Mouse (Mus musculus) testis, adult 2 months (tissue): Measurements from ENCODE around the gene Cdc20b. TPM values are rescaled to one million over a fixed set of nuclear protein-coding genes. Genes with fewer than 3 reads are reported as not detected.
A peak's percentile ranks its signal among the peaks of the same experiment; 100 is the strongest.

ENCODE experiments used
- H3K27ac ChIP-seq: fragments of 200-500 bp; 2 replicates; pipeline ENCODE4 v1.5.1; 2012; ENCODE audit warnings: low read depth, low read length; ENCODE audit not compliant: control insufficient read depth, insufficient read depth
- H3K27me3 ChIP-seq: fragments of 200-500 bp; 2 replicates; pipeline ENCODE4 v1.6.1; 2012; ENCODE audit warnings: mild to moderate bottlenecking, low read length, moderate library complexity; ENCODE audit not compliant: control insufficient read depth, insufficient read depth
- H3K36me3 ChIP-seq: fragments of 200-500 bp; 2 replicates; pipeline ENCODE4 v1.6.1; 2012; ENCODE audit warnings: mild to moderate bottlenecking, low read length; ENCODE audit not compliant: control insufficient read depth, insufficient read depth
- H3K4me1 ChIP-seq: fragments of 200-500 bp; 2 replicates; pipeline ENCODE4 v1.6.1; 2012; ENCODE audit warnings: low read length; ENCODE audit not compliant: control insufficient read depth, insufficient read depth
- H3K4me3 ChIP-seq: fragments of 200-500 bp; 2 replicates; pipeline ENCODE4 v1.5.1; 2012; ENCODE audit warnings: low read depth, mild to moderate bottlenecking, low read length, moderate library complexity, mixed read lengths; ENCODE audit not compliant: control insufficient read depth
- CTCF ChIP-seq: fragments of 200-500 bp; IDR thresholded peaks from 2 replicates; pipeline ENCODE4 v1.5.1; 2012; ENCODE audit warnings: low read depth, mild to moderate bottlenecking, inconsistent platforms, low read length, moderate library complexity; ENCODE audit not compliant: control insufficient read depth, insufficient read depth, insufficient replicate concordance
- POLR2A ChIP-seq: fragments of 200-500 bp; IDR thresholded peaks from 2 replicates; pipeline ENCODE4 v1.6.1; 2012; ENCODE audit warnings: low read depth, mild to moderate bottlenecking, inconsistent platforms, low read length, moderate library complexity; ENCODE audit not compliant: control insufficient read depth
- polyA plus RNA-seq: library from polyadenylated mRNA; depleted of rRNA; stranded (reverse); fragments of >200 nt; gene quantifications from 2 replicates; pipeline ENCODE4 v1.2.3, GENCODE M21; 2012; rRNA removed

Cdc20b gene
- polyA plus RNA-seq, 1 experiment = 15.4 TPM

GRCm38 (mm10) chr13:113104759-113105158 lies 69.8 kb downstream of the Cdc20b start:
- peaks cover 3% of the 10 kb centered on the region; the same call in 1 of the 2 replicates for H3K4me1 ChIP-seq
- TF ChIP-seq POLR2A (no peak), CTCF (no peak)
- no peak overlapping the region for H3K4me3 ChIP-seq
- H3K27ac ChIP-seq = no peak overlapping the region
- H3K36me3 ChIP-seq = no peaks in the 10 kb centered on the region
- no peaks in the 10 kb centered on the region for H3K27me3 ChIP-seq

GRCm38 (mm10) chr13:113118977-113119376 lies 84.1 kb downstream of the Cdc20b start:
- no peaks in the 10 kb centered on the region for H3K36me3 ChIP-seq
- TF ChIP-seq CTCF (no peak), POLR2A (no peak)
- H3K4me3 ChIP-seq = no peak overlapping the region
- peaks cover 2% of the 10 kb centered on the region; the same call in 1 of the 2 replicates for H3K4me1 ChIP-seq
- no peak overlapping the region for H3K27ac ChIP-seq
- no peaks in the 10 kb centered on the region for H3K27me3 ChIP-seq

GRCm38 (mm10) chr13:113120324-113121237 lies 85.7 kb downstream of the Cdc20b start:
- no peak overlapping the region for H3K27ac ChIP-seq
- no peak overlapping the region for H3K4me3 ChIP-seq
- no peaks in the 10 kb centered on the region for H3K36me3 ChIP-seq
- TF ChIP-seq CTCF (no peak), POLR2A (no peak)
- no peaks in the 10 kb centered on the region for H3K27me3 ChIP-seq
- peaks cover 2% of the 10 kb centered on the region; the same call in 1 of the 2 replicates for H3K4me1 ChIP-seq

- Histone ChIP-seq H3K27ac (no peak overlapping the region), H3K4me3 (peak overlapping the region; percentile 20; the same call in 1 of the 2 replicates), H3K36me3 (no peaks in the 10 kb centered on the region), H3K27me3 (no peaks in the 10 kb centered on the region), H3K4me1 (peaks cover 2% of the 10 kb centered on the region; the same call in 1 of the 2 replicates)
- no peak for TF ChIP-seq CTCF
These were observed 86.4 kb downstream of the Cdc20b start for GRCm38 (mm10) chr13:113121326-113121725.

GRCm38 (mm10) chr13:113129974-113130373 lies 95.1 kb downstream of the Cdc20b start:
- Histone ChIP-seq H3K4me1 (no peaks in the 10 kb centered on the region), H3K36me3 (no peaks in the 10 kb centered on the region), H3K27ac (no peak overlapping the region), H3K27me3 (no peaks in the 10 kb centered on the region), H3K4me3 (no peak overlapping the region)
- no peak for TF ChIP-seq POLR2A
- no peak for TF ChIP-seq CTCF

GRCm38 (mm10) chr13:113139597-113139996 lies 104.7 kb downstream of the Cdc20b start:
- Histone ChIP-seq H3K27me3 (no peaks in the 10 kb centered on the region), H3K4me1 (peaks cover 5% of the 10 kb centered on the region; the same call in 1 of the 2 replicates), H3K4me3 (no peak overlapping the region), H3K36me3 (no peaks in the 10 kb centered on the region), H3K27ac (no peak overlapping the region)
- TF ChIP-seq POLR2A (no peak), CTCF (no peak)

Other genes with a start within 250 kb of the Cdc20b start
- 104 and 115 TPM in 2 replicates for gene Plpp1, start 234.3 kb upstream of the Cdc20b start, polyA plus RNA-seq
- 20.3 and 29.2 TPM in 2 replicates for gene Mtrex, start 107.7 kb upstream of the Cdc20b start, polyA plus RNA-seq
- gene Dhx29, start 107.7 kb upstream of the Cdc20b start, polyA plus RNA-seq = 6.7 and 7.0 TPM in 2 replicates
- gene Ccno, start 47.3 kb upstream of the Cdc20b start, polyA plus RNA-seq = 6.2 and 7.8 TPM in 2 replicates
- 0.12 TPM in 1 of 2 replicates, not detected in the other for gene Mcidas, start 41.3 kb upstream of the Cdc20b start, polyA plus RNA-seq
- 0.69 and 0.87 TPM in 2 replicates for gene Gpx8, start 11.3 kb downstream of the Cdc20b start, polyA plus RNA-seq
- 0.16 TPM in 1 of 2 replicates, not detected in the other for gene Gzma, start 65.9 kb downstream of the Cdc20b start, polyA plus RNA-seq
- 0.05 and 0.07 TPM in 2 replicates for gene Esm1, start 174.5 kb downstream of the Cdc20b start, polyA plus RNA-seq
- 0.20 and 0.53 TPM in 2 replicates for gene Gzmk, start 190.8 kb downstream of the Cdc20b start, polyA plus RNA-seq